Mouse (Mus musculus): ENCODE results near the gene Phgr1.

Phgr1 gene

DNA sequence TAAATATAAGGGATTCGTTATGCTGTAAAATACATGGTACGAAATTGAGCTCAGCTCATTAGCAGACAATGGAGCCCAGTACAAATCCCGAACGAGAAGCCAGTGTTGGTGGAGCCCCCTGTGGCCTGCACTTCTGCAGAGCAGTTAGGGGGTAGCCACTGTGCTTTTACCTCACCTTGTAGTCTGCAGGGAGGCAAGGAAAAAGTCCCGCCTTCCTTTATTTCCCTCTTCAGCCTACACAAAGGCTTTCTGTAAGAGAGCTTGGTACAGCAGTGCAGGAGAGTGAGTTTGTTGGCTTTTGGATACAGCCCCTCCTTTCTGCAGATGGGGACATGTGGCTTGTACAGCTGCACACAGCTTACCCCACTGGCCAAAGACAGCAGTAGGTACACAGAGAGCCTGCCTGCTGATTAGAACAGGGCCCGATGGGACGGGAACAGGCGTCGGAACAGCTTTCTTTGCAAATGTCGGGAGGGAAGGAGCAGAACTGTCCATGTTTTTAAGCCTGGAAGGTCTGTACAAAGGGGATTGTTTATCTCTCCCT lies 23.2 kb upstream of the Phgr1 start:
- no peak for DNase-seq (ENCODE audit: extremely low read depth, insufficient read length, low spot score)

DNA sequence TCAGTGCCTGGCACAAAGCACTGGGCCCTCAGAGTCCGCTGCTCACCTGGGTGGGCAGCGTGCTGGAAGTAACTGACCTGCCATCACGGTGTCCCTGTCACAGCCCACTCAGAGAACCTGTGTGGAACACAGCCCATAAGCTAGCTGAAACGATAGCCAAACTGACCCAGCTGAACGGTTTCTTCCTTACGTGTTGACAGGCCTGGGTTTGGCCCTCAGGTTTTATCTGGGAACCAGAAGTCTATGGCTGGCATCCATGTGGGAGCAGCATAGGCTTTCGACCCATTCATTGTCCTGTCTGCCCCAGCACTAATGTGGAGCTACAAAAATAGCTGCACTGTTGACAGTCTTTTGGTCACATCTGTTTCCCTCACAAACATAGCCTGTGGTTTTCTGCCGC lies 22.1 kb upstream of the Phgr1 start:
- DNase-seq (ENCODE audit: extremely low read depth, insufficient read length, low spot score): no peak

DNA sequence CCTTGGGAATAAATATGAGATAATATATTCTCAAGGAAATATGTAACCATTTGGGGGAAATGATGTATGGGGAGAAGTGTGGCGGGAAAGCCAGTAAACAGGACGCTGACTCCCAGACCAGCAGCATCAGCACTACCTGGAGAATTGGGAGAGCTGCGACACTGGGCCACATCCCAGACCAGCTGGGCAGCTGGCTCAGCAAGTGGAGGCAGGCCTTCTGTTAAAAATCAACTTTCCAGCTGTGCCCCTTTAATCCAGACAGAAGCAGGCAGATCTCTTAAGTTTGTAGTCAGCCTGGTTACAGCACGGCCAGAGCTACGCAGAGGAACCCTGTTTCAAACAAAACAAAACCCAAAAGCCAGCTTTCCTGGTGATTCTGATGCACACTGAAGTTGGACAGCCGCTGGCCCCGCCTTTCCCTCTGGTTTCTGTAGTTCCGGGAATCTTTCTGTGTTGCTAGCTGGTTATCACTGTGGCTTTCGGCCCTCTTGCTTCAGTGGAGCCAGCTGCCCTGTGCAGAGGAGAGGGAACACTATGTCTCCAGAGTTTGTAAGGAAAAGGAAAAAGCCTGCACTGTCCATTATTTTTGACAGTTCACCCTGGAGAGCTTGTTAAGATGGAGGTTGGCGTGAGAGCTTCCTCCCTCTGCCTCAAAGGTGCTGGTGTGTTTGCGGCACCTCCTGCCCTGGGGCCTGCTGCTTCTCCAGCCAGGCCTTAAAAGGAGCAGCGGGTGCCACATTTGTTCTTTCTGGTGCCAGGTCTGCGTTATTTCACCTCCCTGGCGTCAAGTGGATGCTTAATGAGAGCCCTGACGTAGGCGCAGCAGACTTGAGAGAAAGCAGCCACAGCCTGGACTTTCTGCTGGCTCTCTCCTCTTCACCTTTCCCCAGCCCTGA lies 20.4 kb upstream of the Phgr1 start:
- DNase-seq (ENCODE audit: extremely low read depth, insufficient read length, low spot score): no peak

DNA sequence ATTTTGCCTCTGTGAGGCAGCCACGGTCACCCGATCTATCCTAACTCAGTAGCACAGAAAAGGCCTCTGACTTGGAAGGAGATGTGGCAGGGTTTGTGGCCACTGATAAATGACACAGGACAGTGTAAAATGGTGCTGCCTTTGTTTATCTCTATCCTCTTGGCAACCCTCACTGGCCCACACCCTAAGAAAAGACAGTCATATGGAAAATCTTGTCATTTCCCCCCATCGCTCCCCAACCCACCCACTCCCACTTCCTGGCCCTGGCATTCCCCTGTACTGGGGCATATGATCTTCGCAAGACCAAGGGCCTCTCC lies 19.8 kb upstream of the Phgr1 start:
- no peak for DNase-seq (ENCODE audit: extremely low read depth, insufficient read length, low spot score)

DNA sequence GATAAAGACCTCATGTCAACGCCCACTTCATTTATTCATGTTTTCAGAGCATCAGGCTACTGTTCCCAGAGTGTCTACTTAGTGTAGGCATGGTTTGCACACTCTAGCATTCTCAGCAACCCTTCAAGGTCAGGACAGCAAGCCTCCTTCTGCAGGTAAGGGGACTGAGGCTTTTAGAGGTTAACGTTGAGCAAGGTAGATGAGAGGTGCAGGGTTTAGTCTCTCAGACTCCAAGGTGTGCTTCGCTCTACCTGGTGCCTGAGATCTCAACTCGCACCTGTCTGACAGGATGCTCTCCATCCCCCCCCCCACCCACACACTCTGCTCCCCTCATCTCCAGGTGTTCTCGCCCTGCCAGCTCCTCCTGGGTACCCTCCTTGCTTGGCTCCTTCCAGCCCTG lies 18.4 kb upstream of the Phgr1 start:
- DNase-seq (ENCODE audit: extremely low read depth, insufficient read length, low spot score): no peak

DNA sequence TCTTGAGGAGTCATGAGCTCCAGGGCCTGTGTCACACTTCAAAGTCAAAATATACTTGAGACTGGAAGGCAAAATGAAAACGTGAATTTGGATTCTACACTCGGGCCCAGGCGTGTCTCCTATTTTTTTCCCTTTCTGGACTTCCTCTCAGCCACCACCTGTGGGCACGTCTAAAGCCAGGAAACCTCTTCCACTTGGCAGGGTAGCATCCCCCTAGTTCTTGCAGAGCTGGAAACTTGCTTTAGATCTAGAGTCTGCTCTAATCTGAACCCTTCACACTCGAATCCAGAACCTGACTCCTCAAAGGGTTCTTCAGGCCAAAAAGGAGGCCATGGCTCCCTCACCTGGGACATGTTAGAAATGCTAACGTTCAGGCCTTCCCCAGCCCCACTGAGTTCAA lies 17.2 kb upstream of the Phgr1 start:
- no peak for DNase-seq (ENCODE audit: extremely low read depth, insufficient read length, low spot score)

DNA sequence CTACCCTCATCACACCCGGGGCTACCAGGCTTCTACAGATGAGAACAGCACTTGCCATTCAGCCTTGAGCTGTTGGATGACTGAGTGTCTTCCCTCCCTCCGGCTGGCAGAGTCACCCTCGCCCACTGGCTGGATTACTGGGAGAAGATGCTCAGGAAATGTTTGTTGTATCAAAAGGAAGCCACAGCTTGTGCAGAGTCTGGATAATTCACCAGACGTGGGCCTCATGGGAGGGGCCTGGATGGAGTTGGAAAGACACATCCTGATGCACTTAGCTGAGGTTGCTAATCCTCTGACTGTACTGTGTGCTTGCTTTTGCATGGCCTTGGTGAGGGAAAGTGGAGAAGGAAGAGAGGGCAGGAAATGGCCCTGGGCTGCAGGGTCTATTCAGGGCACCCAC lies 16.5 kb upstream of the Phgr1 start:
- DNase-seq (ENCODE audit: extremely low read depth, insufficient read length, low spot score): no peak

DNA sequence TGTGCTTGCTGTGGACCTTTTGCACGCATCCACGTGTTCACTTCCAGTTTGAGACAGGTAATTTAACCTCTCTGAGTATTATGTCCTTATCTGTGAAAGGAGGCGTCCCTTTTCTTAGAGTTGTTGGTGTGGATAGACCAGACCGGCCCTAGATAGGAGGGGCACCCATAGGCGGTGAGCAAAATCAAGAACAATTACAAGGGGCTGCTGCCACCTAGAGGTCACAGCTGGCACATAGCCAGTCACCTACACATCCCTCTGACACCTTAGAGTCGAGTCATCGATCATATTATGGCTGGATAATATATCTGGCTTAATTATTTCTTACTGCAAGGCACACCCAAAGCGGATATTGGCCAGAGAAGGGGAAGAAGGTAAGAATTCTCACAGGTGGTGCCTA lies 12.7 kb upstream of the Phgr1 start:
- no peak for DNase-seq (ENCODE audit: extremely low read depth, insufficient read length, low spot score)

DNA sequence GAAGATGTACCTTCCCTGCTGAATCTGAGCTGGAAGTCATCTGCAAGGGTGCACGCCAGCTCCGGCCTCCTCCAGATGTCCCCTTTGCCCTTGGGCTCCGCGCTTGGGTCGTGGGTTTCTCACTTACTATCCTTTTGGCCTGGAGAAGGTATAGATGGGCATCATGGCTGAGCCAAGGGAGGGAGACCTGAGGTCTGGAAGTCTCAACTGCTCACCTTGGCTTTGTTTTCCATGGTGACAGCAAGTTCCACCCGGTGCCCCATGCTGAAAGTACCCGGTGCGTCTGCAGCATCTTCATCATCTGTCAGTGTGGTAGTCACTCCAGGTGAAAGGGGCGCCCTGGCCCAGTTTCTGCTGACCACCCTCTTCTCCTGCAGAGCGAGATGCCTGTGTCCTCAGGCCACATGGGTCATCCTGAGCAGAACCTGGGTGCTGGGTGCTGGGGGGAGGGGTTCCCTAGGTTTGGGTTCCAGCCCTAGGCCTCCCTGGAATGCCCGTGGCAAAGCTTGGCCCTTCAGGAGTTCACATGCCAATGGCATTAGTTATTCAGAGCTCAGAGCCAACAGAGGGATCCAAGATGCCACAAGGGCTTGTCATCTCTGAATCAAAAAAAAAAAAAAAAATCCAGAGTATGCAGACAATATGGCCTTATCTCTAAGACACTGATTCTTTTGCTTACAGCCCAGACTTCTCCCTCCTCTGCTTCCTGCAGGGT lies 12.1 kb upstream of the Phgr1 start:
- peak; percentile 84 for DNase-seq (ENCODE audit: extremely low read depth, insufficient read length, low spot score)

DNA sequence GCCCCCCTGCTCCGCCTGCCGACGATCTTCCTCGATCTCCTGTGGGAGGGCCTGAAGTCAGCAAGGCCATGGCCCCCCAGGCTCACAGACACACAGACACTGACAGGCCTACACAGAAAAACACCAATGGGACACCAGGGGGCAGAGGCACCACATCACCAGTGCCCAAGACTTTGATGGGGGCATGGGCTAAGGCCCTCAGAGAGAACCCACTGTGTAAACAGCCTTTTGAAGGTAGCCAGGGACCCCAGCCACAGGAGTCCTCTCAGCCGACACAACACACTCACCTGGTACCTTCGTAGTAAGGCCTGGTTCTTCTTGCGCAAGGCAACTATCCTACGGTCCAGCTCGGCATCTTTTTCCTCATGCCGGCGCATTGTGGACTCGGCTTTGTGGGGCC lies 11.2 kb upstream of the Phgr1 start:
- peak; percentile 70 for DNase-seq (ENCODE audit: extremely low read depth, insufficient read length, low spot score)

DNA sequence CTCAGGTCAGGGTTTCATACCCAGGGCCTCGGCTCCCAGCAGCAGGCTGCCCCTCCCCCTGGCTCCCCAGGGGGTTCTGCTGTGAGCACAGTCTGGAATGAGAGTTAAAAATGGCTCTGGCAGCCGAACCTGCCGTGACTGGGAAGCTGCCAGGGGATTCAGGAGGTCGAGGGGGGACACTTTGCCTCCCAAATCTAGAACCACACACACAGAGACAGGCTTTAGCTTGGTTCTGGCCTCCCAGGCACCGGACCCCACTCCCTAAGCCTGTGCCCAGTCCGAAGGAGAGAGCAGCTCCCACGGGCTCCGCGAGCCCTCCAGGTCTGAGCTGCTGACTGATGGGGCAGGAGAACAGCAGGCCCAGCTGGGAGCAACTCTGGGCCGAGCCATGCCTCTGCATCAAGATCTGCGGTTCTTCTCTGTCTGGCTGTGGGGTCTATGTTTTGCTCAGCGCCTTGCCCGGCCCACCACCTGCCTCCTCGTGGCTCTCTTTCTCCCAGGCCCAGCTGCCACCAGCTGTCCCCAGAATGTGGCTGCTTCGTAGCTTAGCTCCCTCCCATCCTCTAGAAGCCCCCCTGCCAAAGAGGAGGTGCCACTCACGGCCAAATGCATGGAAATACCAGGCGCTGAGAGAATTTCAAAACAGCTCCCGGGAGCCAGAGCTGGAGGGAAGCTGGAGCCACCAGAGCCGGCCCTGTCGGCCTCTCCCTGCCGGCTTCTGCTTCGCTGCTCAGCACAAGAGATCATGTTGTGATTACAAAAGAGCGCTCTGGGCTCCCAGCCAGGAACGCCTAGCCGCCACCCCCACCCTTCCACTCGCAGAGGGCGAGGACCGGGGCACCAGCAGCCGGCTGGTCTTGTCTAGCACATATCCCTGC lies 10.4 kb upstream of the Phgr1 start, which contains the start of gene Ccdc9b:
Ccdc9b (minus strand) TSS at position 756 of the 878 bp plus-strand sequence.
- DNase-seq (ENCODE audit: extremely low read depth, insufficient read length, low spot score): peak; percentile 95

DNA sequence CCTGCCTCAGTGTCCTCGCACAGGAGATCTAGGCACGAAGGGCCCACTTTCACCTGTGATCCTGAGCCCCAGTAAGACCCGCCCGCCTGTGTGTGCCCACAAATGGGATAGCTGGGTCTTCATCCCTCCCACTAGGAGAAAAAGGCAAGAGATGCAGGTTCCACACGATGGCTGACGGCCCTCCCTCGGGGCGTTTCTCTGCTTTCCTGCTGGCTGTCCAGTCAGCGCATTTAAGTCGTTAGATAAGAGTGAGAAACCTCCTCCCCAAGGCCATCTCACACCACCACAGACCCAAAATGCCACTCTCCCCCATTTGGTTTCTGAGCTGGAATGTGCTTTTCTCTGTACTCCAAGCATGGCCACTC lies 9.8 kb upstream of the Phgr1 start:
- no peak for DNase-seq (ENCODE audit: extremely low read depth, insufficient read length, low spot score)

DNA sequence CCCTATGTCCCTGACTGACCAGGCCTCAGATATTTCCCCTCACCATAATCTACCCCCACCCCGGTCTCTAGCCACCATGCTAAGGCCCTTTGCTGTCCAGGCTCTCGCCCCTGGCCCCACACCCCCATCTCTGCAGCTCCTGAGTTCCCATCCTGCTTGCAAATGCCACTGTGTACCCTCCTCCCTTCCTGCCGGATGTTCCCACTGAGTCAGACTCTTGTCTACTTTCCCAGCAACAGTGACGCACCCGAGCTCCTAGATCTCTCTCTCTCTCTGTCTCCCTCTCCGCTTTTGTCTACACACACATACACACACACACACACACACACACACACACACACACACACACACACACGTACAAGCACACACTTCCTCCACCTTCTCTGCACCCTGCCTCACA lies 9.1 kb upstream of the Phgr1 start:
- DNase-seq (ENCODE audit: extremely low read depth, insufficient read length, low spot score): peak; percentile 85

DNA sequence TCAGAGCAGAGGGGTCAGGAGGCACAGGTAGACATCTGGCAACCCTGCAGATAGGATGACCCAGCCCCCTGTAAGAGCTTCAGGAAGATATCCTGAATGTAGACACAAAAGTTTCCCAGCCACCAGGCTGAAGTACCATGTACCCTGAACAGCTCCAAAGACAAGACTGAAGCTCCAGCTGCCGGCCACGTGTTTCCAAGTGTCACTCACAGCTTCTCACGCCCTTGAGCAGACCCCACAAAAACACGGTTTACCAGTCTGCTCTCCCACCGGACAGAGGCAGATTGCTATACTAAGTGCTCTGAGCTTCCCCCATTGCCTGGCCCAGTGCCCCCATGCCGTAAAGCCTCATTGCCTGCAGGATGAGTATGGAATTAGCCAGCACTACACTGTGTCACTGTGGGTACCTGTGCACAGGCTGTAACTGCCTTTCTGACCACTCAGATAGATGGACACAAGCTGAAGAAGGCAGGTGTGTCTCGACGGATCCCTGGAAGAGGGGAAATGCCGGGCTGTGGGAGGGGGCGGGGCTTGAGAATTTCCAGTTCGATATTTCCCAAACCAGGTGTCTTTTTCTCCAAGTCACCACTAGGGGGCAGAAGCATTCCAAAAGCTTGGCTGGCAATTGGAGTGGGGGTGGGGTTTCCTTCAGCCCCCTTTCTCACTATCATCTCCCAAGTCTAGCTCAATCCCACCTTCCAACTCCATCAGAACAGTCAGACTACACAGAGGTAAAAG lies 8.3 kb upstream of the Phgr1 start:
- DNase-seq (ENCODE audit: extremely low read depth, insufficient read length, low spot score): peak; percentile 54

DNA sequence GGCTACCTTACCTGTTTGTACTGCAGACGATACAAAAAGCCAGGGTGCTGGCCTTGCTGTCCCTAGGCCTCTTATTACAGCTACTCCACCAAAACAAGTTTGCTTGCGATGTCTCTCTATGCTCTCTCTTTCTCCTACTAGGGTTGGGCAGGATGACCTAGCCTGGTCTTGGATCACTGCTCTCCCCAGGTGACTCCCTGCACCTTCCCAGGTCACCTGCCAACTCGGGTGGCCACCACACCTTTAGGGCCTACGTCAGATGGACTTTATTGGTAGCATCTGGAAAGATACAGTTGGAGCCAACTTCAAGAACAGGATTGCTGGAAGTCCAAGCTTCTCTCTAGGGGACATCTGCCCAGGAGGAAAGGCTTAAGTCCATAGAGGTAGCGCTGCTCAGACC lies 7.7 kb upstream of the Phgr1 start:
- DNase-seq (ENCODE audit: extremely low read depth, insufficient read length, low spot score): no peak

DNA sequence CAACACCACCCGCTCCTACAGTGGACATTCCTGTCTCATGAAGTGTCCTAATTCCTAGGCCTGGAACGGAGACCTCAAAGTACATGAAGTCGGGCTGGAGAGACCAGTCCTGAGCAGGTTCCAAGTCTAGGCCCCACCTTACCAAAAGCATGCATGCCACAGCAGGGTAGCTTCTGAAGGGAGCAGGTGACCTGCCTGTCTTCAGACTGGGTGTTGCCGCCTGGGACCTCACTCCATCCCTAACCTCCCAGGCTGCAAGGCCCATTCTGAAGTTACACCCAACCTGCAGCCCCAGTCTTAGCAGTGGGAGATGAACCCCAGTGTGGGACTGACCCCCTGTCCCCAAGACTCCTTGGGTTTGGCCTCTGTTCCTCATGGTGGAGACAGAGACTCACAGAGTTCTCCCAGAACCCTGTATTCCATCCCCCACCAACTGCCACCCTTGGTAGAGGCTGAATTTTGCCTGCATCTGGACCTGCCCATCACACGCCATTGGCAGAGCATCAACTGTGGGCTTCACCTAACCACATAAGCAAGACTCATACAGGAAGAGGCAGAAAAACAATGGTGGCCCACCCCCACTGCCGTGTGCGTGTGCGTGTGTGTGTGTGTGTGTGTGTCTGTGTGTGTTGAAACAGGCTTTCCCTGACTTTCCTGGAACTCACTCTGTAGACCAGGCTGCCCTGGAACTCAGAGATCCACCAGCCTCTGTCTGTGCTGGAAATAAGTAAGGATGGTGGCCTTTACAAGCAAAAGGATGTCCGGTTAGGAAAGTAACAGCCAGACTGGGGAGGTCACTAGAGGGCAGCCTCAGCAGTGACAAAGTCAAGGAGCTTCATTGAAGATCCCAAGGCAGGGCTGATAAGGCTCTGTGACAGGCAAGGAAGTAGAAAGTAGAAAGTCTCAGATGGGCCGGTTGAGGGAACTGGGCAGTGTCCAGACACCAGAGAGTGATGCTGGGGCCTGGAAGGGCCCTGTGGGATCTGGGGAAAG lies 6.2 kb upstream of the Phgr1 start:
- peak; percentile 86 for DNase-seq (ENCODE audit: extremely low read depth, insufficient read length, low spot score)

DNA sequence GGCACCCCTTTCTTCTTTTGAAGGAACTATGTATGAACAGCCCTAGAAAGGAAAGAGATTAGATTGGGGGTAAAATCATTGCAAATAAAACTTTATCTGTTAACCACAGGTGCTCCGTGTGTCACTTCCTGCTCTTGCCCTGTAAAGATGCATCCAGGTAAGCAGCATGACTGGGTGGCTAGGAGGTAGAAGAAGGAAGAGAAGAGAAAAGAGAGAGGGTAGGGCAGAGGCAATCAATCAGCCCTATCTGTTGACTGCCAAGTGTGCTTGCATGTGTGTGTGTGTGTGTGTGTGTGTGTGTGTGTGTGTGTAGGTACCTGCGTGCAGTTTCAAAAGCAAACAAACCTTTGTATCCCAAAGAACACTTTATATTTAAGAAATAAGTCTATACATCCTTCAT lies 2.0 kb downstream of the Phgr1 start:
- no peak for DNase-seq (ENCODE audit: extremely low read depth, insufficient read length, low spot score)

DNA sequence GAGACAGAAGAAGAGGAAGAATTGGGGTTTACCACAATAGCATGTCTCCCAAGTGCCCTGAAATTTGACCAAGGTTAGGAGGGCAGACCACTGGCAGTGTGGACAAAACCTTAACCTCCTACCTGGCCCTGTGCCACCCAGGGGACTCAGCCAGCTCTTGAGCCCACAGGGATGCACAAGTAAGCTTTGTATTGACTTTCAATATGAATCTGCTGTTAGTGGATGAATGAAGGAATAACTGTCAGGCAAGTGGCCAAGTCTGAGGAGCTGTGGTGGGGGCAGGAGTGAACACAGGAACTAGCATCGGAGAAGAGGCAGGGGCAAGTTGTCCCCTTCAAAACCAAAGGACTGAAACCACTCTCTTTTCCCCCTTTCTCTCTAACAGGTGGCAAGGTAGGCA lies 2.8 kb downstream of the Phgr1 start:
- peak; percentile 50 for DNase-seq (ENCODE audit: extremely low read depth, insufficient read length, low spot score)

DNA sequence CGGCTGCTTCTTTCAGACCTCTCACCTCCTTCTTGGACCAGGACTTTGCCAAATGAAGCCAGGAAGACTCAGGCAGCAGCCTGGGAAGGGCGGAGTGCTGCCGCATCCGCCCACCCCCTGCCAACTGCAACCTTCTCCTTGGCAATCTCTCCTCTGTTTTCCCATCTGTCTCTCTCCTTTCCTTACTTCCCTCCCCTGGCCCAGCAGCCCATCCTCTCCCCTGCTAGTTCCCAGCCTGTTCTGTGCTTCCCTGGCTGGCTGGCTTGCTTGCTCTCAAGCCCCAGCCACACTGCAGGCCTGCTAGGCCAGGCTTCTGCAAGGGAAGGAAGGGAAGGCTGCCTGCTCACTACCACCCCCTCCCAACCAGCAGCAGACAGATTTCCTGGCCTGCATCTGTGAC lies 3.3 kb downstream of the Phgr1 start:
- DNase-seq (ENCODE audit: extremely low read depth, insufficient read length, low spot score): peak; percentile 71
